Mouse (Mus musculus): ENCODE measurements around the gene Rrp8.
A peak's percentile ranks its signal among the peaks of the same experiment; 100 is the strongest.
"Not testable (repeated sequence)": the region's sequence is repeated elsewhere in the genome, so short reads cannot be mapped to it uniquely, and the experiment has no call there.

Gene Rrp8

GRCm38 (mm10) chr7:105747776-105748175 lies 10.6 kb upstream of the Rrp8 start:
- ATAC-seq (ENCODE audit: low TSS enrichment) = no peak

DNA sequence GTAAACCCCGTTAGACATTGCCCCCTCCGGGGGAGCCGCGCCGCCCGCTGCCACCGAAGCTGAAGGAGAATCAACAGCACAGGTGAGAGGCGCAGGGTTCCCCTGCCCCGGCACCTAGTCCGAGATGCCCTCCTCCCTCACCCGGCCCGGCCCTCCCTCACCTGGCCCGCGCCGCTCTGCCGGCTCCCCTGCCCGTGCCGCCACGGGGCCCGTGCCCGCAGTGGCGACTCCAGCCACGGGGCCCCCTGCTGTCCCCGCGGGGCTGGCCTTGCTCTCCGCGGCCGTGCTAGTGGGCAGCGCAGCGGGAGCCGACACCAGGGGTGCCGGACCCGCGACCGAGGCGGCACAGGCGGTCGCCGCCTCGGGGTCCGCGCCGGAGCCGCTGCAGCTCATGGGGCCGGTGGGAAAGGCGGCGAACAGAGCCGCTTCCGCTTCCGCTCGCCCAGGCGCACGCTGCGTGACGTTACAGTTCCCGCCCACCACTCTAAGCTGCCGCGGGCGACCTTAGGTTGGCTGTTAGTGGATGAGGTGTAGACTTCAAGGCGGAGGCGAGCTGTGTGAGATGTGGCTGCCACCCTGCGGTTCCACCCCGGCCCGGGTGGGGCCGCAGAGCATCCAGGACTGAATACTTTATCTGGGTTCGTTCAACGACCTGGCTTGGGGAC lies 6.9 kb upstream of the Rrp8 start, which contains the start of gene Taf10:
TSS of gene Taf10 (minus strand) at position 436 of the 665 bp plus-strand sequence.
- ATAC-seq (ENCODE audit: low TSS enrichment) = peak; percentile 97

- not testable (repeated sequence) for ATAC-seq (ENCODE audit: low TSS enrichment)
Observed at GRCm38 (mm10) chr7:105743246-105743925, 6.2 kb upstream of the Rrp8 start.

- not testable (repeated sequence) for ATAC-seq (ENCODE audit: low TSS enrichment)
Observed at GRCm38 (mm10) chr7:105742539-105743215, 5.5 kb upstream of the Rrp8 start.

- no peak for ATAC-seq (ENCODE audit: low TSS enrichment)
Observed at GRCm38 (mm10) chr7:105741978-105742377, 4.8 kb upstream of the Rrp8 start.

DNA sequence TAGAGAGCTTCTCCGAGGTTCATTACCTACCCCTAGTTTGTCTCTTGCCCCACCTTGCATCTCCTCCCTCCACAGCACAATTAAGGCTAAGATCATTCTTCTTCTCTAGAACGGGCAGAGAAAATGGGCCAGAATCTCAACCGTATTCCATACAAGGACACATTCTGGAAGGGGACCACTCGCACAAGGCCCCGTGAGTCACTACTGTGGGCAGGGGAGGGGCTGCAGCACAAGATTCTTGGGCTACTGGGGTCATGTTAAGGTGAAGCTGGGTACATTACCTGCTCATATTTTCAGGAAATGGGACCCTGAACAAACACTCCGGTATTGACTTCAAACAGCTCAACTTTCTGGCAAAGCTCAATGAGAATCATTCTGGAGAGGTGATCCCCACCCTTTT lies 3.7 kb upstream of the Rrp8 start:
- no peak for ATAC-seq (ENCODE audit: low TSS enrichment)

DNA sequence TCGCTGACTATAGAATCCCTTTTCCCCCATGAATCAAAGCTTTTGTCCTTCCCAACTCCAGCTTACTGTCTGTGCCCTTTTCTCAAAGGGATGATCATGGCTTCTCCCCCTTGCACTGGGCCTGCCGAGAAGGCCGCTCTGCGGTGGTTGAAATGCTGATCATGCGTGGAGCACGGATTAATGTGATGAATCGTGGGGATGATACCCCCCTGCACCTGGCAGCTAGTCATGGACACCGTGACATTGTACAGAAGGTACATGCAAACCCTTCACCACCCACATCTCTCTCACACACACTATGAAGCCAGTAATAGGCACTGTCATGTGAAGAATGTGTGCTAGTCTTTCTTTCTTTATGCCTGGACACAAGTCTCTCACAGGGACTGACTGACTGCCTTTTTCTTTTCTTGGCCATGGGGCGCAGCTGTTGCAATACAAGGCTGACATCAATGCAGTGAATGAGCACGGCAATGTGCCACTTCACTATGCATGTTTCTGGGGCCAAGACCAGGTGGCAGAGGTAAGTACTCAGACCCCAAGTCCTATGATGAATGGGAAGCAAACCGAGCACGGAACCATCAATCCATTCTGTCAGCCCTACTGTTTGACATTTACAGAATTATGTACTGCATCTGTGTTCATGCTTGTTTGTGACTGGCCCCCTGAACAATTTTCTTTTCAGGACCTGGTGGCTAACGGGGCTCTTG lies 3.1 kb upstream of the Rrp8 start:
- ATAC-seq (ENCODE audit: low TSS enrichment) = no peak

- ATAC-seq (ENCODE audit: low TSS enrichment) = no peak
Observed at GRCm38 (mm10) chr7:105738948-105739347, 1.8 kb upstream of the Rrp8 start.

DNA sequence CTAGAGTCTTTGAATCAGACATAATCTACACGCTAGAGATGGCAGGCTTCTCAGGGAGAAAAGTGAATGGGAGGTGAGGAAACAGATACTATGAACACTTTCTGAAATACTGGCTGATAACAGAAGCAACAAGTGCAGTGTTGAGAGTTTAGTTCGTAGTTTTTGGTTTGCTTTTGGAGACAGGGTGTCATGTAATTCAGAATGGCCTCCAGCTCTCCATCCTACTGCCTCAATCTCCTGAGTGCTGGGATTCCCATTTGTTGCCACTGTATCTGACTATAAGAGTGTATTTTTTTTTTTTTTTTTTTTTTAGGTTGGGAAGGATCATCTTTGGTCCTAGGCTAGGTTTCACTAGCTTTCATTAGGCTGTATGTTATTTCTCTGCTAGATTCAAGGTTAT lies 1.1 kb upstream of the Rrp8 start:
- no peak for ATAC-seq (ENCODE audit: low TSS enrichment)

DNA sequence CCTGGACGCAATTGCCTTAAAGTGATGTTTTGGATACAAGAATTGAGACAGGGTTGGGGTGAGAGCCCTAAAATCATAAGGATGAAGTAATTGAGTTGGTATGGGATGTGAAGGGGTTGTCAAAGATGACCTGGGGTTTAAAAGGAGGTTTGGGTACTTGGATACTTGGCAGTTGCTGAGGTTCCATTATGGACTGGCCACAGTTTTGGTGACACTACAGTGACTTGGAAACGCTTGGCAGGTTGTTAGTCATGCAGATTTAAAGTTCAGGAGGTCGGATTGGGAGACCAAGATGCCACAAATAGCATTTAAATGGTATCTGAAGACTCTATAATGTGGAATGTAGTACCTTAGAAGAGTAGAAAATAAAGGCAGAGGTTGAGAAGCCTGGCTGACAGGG lies 463 bp upstream of the Rrp8 start:
- ATAC-seq (ENCODE audit: low TSS enrichment) = no peak

GRCm38 (mm10) chr7:105736264-105736901 lies 802 bp downstream of the Rrp8 start, which contains the start of gene Ilk:
TSS of gene Ilk (plus strand) at chr7:105736592.
- peak; percentile 95 for ATAC-seq (ENCODE audit: low TSS enrichment)

GRCm38 (mm10) chr7:105735464-105735863 lies 1.7 kb downstream of the Rrp8 start:
- not testable (repeated sequence) for ATAC-seq (ENCODE audit: low TSS enrichment)

DNA sequence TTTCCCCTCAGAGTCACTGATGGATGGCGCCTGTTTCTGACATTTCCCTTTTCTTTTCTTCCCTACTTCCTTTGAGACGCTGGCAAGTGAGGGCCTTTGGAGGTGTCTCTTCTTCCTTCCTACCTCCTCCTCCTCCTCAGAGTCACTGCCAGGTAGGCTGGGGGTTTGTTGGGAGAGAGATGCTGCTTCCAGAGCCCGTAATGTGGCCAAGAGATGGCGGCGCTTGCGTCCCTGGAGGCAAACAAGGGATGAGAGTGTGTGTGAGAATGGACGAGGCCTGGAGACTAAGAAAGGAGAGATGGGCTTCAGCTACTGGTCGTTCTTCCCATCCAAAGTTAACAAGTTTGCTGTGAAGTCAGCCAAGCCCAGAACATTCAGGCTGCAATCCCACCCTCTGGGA lies 2.4 kb downstream of the Rrp8 start:
- no peak for ATAC-seq (ENCODE audit: low TSS enrichment)

GRCm38 (mm10) chr7:105733836-105734235 lies 3.3 kb downstream of the Rrp8 start:
- ATAC-seq (ENCODE audit: low TSS enrichment) = no peak

GRCm38 (mm10) chr7:105728701-105729428 lies 8.3 kb downstream of the Rrp8 start:
- peak; percentile 71 for ATAC-seq (ENCODE audit: low TSS enrichment)

DNA sequence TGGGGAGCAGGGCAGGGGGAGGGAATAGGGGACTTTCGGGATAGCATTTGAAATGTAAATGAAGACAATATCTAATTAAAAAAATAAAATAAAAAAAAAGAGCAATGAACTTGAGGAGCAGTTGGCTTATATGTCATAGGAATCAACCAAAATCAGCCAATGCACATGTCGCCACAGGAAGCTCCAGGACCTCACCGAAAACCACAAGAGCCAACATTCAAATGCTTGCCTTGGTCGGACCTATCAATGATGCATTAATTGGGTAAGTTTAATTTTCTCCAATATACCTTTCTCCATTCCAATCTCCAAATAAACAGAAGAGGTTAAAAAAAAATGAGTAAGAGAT lies 10.2 kb downstream of the Rrp8 start:
- no peak for ATAC-seq (ENCODE audit: low TSS enrichment)

DNA sequence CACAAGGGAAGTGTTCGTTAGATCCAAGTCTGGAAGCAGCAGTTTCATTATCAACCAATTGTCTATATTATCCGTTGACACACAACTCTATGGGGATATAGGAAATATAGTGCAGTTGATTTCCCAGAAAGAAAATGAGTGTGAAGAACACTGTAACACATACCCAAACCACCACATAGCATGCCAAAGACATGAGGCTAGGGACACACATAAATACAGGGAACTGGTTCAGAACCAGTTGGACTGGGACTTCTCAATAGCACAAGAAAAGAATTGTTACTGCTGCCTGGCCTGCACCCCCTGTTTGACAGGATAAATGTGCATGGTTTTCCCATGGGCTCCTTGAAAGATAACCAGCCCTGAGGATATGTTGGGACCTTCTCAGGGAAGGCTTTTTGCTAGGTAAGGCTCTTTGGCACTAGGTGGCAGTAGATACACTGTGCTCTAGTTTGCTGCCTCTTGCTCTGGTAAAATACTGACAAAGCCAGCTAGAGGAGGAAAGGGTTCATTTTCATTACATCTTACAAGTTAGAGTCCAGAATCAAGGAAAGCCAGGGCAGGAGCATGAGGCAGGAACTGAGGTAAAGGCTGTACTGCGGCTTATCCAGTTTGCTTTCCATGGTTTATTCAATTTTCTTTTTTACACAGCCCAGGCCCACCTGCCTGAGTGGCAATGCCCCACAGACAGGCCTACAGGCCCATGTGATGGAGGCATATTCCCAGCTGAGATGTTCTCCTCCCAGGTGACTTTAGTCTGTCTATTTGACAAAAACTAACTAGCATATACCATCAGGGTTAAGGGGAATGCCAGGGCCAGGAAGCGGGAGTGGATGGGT lies 10.8 kb downstream of the Rrp8 start:
- peak; percentile 93 for ATAC-seq (ENCODE audit: low TSS enrichment)

GRCm38 (mm10) chr7:105721916-105722315 lies 15.3 kb downstream of the Rrp8 start:
- ATAC-seq (ENCODE audit: low TSS enrichment) = peak; percentile 82

DNA sequence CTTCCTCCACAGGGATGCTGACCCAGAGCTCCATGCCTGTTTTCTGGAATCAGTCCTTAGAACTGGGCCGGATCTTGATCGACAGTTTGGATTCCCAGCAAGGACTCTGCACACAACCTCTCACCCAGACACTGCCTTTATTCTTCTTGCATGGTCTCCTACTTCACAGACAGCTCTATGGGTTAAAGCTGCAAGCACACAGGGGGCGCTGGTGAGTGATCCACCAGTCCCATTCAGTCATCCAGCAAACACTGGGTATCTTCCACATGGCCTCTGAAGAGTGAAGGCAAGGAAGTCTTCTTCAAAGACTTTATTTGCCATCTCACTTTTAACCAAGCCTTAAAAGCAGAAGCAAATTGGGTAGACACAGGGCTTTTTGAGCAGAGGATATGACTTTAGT lies 21.8 kb downstream of the Rrp8 start:
- no peak for ATAC-seq (ENCODE audit: low TSS enrichment)

DNA sequence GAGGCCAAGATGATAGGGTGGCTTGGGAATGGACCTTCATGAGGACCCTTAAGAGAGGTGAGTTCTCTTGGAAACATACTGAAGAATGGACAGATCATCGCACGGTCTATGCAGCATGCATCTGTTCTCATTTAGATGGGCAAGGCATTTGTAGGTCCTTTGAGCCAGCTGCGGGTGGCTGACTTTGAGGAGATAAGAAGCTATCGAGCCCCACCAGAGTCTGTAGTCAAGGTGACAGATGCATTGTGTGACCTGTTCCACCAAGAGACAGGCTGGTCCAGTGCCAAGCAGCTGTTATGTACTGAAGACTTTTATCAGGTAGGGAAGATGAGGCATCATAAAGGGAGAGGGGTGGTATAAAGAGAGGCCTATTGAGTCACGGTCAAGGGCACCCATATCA lies 28.5 kb downstream of the Rrp8 start:
- ATAC-seq (ENCODE audit: low TSS enrichment) = no peak
